ENCODE assay signal across 9 mouse cellular contexts in genomic region chr11:44622023-44622731, GRCm38 (mm10). TPM values are rescaled to one million over a fixed set of nuclear protein-coding genes. Genes with fewer than 3 reads are reported as not detected.
A peak's percentile ranks its signal among the peaks of the same experiment; 100 is the strongest.
DNase-seq lines count a peak whose midpoint lies in the region; ATAC-seq lines count a peak whose summit lies in the region.
"Had no signal": no experiment of that assay in that cellular context is flagged by ENCODE, and none has a peak within 500 bp of the region (broad histone marks: within the 10 kb centered on the region; RNA-seq: fewer than 3 reads in every experiment).

No protein-coding gene starts in this region.

- no peak overlapping the region; the same call in 1 of the 2 replicates for H3K27ac ChIP-seq in embryonic facial prominence, embryonic 14.5 days (replicated peaks; ENCODE audit: low read depth, low read length)
- peak overlapping the region; percentile 83 for H3K27ac ChIP-seq in hindbrain, embryonic 13.5 days
- H3K27ac ChIP-seq: kidney, postnatal 0 days had no signal

- peak overlapping the region; percentile 95; the same call in 1 of the 2 replicates for H3K9ac ChIP-seq in embryonic facial prominence, embryonic 14.5 days (ENCODE audit: low read depth, low read length)
- H3K9ac ChIP-seq in hindbrain, embryonic 13.5 days = peak overlapping the region; percentile 99

- H3K4me3 ChIP-seq in embryonic facial prominence, embryonic 14.5 days (ENCODE audit: low read depth, low read length) = peak overlapping the region; percentile 71
- H3K4me3 ChIP-seq in hindbrain, embryonic 13.5 days = peak overlapping the region; percentile 71

- no peaks in the 10 kb centered on the region; the same call in 1 of the 2 replicates for H3K4me1 ChIP-seq in embryonic facial prominence, embryonic 14.5 days (ENCODE audit: control insufficient read depth, insufficient read depth, low read length)
- peaks cover 57% of the 10 kb centered on the region for H3K4me1 ChIP-seq in hindbrain, embryonic 13.5 days (replicated peaks)

- 33% methylated on average over 11 of the region's 11 CpGs for WGBS in embryonic facial prominence, embryonic 14.5 days
- 22% methylated on average over 11 of the region's 11 CpGs for WGBS in hindbrain, embryonic 13.5 days

- no peak for ATAC-seq in embryonic facial prominence, embryonic 14.5 days (ENCODE audit: low read depth)
- ATAC-seq in hindbrain, embryonic 13.5 days (ENCODE audit: low FRiP score) = no peak

- peak overlapping the region; percentile 70 for H3K4me2 ChIP-seq in embryonic facial prominence, embryonic 14.5 days (ENCODE audit: low read depth, low read length)
- H3K4me2 ChIP-seq in hindbrain, embryonic 13.5 days = peak overlapping the region; percentile 88

- DNase-seq in retina, postnatal 1 day = peak; percentile 60
- DNase-seq in retina, embryonic 14.5 days (ENCODE audit: low spot score) = no peak
- peak; percentile 77 for DNase-seq in embryonic facial prominence, embryonic 14.5 days (ENCODE audit: low spot score)
- DNase-seq in neural tube, embryonic 10.5 days (ENCODE audit: extremely low spot score, low spot score) = peak; percentile 35
- no peak for DNase-seq in right cerebral cortex, adult 2 months (ENCODE audit: low spot score in 2 of 2)
- no peak for DNase-seq in ovary, postnatal 36 days (ENCODE audit: low spot score)
- no peak for DNase-seq in c-Kit-positive CD71-positive TER-119-positive erythroid progenitor cells, embryonic 14.5 days (ENCODE audit: low spot score)

- 0 out of 2 replicates have a peak, but pooled peaks cover 4% of the 10 kb centered on the region for H3K36me3 ChIP-seq in embryonic facial prominence, embryonic 14.5 days (ENCODE audit: control insufficient read depth, insufficient read depth, low read length)
- peaks cover 4% of the 10 kb centered on the region; the same call in 1 of the 2 replicates for H3K36me3 ChIP-seq in hindbrain, embryonic 13.5 days

- no peaks in the 10 kb centered on the region for H3K9me3 ChIP-seq in embryonic facial prominence, embryonic 14.5 days (ENCODE audit: control insufficient read depth, low read length)
- H3K9me3 ChIP-seq in hindbrain, embryonic 13.5 days = no peaks in the 10 kb centered on the region

- peaks cover 31% of the 10 kb centered on the region for H3K27me3 ChIP-seq in embryonic facial prominence, embryonic 14.5 days (replicated peaks; ENCODE audit: control insufficient read depth, insufficient read depth, low read length)
- peaks cover 18% of the 10 kb centered on the region for H3K27me3 ChIP-seq in hindbrain, embryonic 13.5 days

RNA-seq across cellular contexts. Expression of gene Ebf1, which starts 5.1 kb away (rescaled TPM):
- polyA plus RNA-seq in embryonic facial prominence, embryonic 14.5 days (2014; fragmentation: Nextera tagmentation; extraction: Ambion mirVana) = 54.5 and 61.6 TPM in 2 replicates
- 135 and 159 TPM in 2 replicates for polyA plus RNA-seq in hindbrain, embryonic 13.5 days (2015; fragmentation: Nextera tagmentation; extraction: Ambion mirVana)

Comparison
In these comparisons a context has a peak if more than half of its experiments do, and no peak if none do; other contexts are left out.
1. DNase-seq: peak in retina, postnatal 1 day (single experiment), embryonic facial prominence, embryonic 14.5 days (single experiment) and neural tube, embryonic 10.5 days (single experiment); none in retina, embryonic 14.5 days (single experiment), right cerebral cortex, adult 2 months (0 of 2), ovary, postnatal 36 days (single experiment) and c-Kit-positive CD71-positive TER-119-positive erythroid progenitor cells, embryonic 14.5 days (single experiment).